Mouse (Mus musculus) forebrain, embryonic 13.5 days (tissue): ENCODE results near the gene Spn. TPM values are rescaled to one million over a fixed set of nuclear protein-coding genes. Genes with fewer than 3 reads are reported as not detected.

Experiments used
- ATAC-seq: fragments of 200-750 bp; cut with Nextera tagmentation; 2 replicates; pipeline ENCODE4 v1.8.0; 2017
- H3K27ac ChIP-seq: fragments of 300-500 bp; sonication (generic); 2 replicates; pipeline ENCODE4 v1.5.1; 2015; ENCODE audit warnings: inconsistent platforms, mild to moderate bottlenecking, moderate library complexity
- H3K27me3 ChIP-seq: fragments of 300-500 bp; sonication (generic); 2 replicates; pipeline ENCODE4 v1.6.1; 2015; ENCODE audit warnings: mild to moderate bottlenecking, inconsistent platforms
- H3K36me3 ChIP-seq: fragments of 300-500 bp; sonication (generic); 2 replicates; pipeline ENCODE4 v1.6.1; 2015; ENCODE audit warnings: mild to moderate bottlenecking, inconsistent platforms; ENCODE audit not compliant: poor library complexity, severe bottlenecking
- H3K4me1 ChIP-seq: fragments of 300-500 bp; sonication (generic); 2 replicates; pipeline ENCODE4 v1.6.1; 2015; ENCODE audit warnings: inconsistent platforms
- H3K4me2 ChIP-seq: fragments of 300-500 bp; sonication (generic); 2 replicates; pipeline ENCODE4 v1.6.1; 2015; ENCODE audit warnings: inconsistent platforms, mild to moderate bottlenecking, moderate library complexity
- H3K4me3 ChIP-seq: fragments of 300-500 bp; sonication (generic); 2 replicates; pipeline ENCODE4 v1.5.1; 2015; ENCODE audit warnings: mild to moderate bottlenecking, inconsistent platforms
- H3K9ac ChIP-seq: fragments of 300-500 bp; sonication (generic); 2 replicates; pipeline ENCODE4 v1.6.1; 2015; ENCODE audit warnings: mild to moderate bottlenecking, inconsistent platforms
- H3K9me3 ChIP-seq: fragments of 300-500 bp; sonication (generic); replicated peaks from 2 replicates; pipeline ENCODE4 v1.6.1; 2016; ENCODE audit warnings: inconsistent platforms
- WGBS: fragments of 180-500 bp; shearing (Covaris S2); methylation state at CpG from one replicate; pipeline ENCODE4 v1.1.7; 2015; 5-methylcytosine and 5-hydroxymethylcytosine counted together
- polyA plus RNA-seq: library from polyadenylated mRNA; unstranded; fragments of >200 nt; fragmentation: Nextera tagmentation; extraction: Ambion mirVana; gene quantifications from 2 replicates; pipeline ENCODE4 v1.2.1, GENCODE M21; 2015

Gene Spn
- polyA plus RNA-seq, 1 experiment from 2014 or later, result 0.08 TPM

- H3K4me2 ChIP-seq, result no peak overlapping the region
- peaks cover under 1% of the 10 kb centered on the region; the same call in 1 of the 2 replicates for H3K4me1 ChIP-seq
- no peak overlapping the region for H3K4me3 ChIP-seq
- H3K27ac ChIP-seq, result no peak overlapping the region
- WGBS, result 90% methylated on average over 4 of the region's 4 CpGs
- no peaks in the 10 kb centered on the region for H3K9me3 ChIP-seq
- no peaks in the 10 kb centered on the region for H3K36me3 ChIP-seq
- ATAC-seq, result no peak
- no peaks in the 10 kb centered on the region for H3K27me3 ChIP-seq
- H3K9ac ChIP-seq, result no peak overlapping the region
Measured at GRCm38 (mm10) chr7:127083689-127084088, 53.9 kb downstream of the Spn start.

DNA sequence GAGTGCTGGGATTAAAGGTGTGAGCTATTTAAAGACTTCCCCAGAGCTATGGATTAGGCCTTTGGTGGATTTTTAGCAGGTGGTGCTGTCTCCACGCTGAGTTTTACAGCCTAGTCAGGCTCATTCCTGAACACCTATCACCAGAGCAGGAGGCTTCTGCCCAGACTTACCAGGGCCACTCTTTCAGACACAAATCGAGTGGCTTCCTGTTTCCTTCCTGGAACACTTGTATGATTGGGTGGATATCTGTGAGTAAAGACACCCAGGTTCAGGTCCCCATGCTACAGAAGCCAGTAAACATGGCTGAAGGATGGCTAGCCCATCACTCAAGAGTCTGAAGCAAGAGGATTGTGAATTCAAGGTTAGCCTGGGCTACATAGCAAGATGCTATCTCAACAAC is 54.6 kb downstream of the Spn start:
- Histone ChIP-seq H3K9me3 (no peaks in the 10 kb centered on the region), H3K4me3 (no peak overlapping the region), H3K27ac (no peak overlapping the region), H3K9ac (no peak overlapping the region), H3K4me2 (no peak overlapping the region), H3K4me1 (no peaks in the 10 kb centered on the region), H3K27me3 (no peaks in the 10 kb centered on the region), H3K36me3 (no peaks in the 10 kb centered on the region)
- no peak for ATAC-seq
- 61% methylated on average over 2 of the region's 2 CpGs for WGBS

DNA sequence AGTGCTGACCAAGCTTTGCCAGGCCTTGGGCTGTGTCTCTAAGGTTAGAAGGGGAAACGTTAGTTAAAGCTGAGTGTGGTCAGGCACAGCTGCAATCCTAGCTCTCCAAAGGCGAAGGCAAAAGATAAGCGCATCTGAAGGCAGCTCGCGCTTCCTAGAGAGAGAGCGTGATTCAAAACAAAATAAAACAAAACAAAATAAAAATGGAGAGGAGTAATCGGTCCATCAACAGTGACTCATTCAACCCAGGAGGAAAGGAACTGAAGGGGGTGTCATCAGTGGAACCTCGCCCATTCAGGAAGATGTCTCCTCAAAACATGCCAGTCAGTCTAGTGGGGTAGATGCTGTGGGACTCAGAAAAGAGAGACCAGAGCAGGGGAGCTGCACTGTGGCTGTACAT is 55.4 kb downstream of the Spn start:
- no peak overlapping the region for H3K4me3 ChIP-seq
- H3K9ac ChIP-seq, result no peak overlapping the region
- no peak overlapping the region for H3K4me2 ChIP-seq
- H3K4me1 ChIP-seq, result no peaks in the 10 kb centered on the region
- 85% methylated on average over 8 of the region's 8 CpGs for WGBS
- no peaks in the 10 kb centered on the region for H3K9me3 ChIP-seq
- H3K27ac ChIP-seq, result no peak overlapping the region
- H3K27me3 ChIP-seq, result no peaks in the 10 kb centered on the region
- H3K36me3 ChIP-seq, result no peaks in the 10 kb centered on the region
- ATAC-seq, result no peak

Other genes starting within 250 kb of the Spn start
- gene Tmem219, start 214.9 kb downstream of the Spn start, polyA plus RNA-seq, result 30.5 and 35.3 TPM in 2 replicates
- 69.4 and 69.8 TPM in 2 replicates for gene Kctd13, start 208.9 kb downstream of the Spn start, polyA plus RNA-seq
- 2.5 and 5.1 TPM in 2 replicates for gene Asphd1, start 188.2 kb downstream of the Spn start, polyA plus RNA-seq
- 16.8 and 18.4 TPM in 2 replicates for gene Sez6l2, start 187.3 kb downstream of the Spn start, polyA plus RNA-seq
- gene Cdipt, start 161.9 kb downstream of the Spn start, polyA plus RNA-seq, result 82.9 and 95.8 TPM in 2 replicates
- gene Cdiptos, start 161.7 kb downstream of the Spn start, polyA plus RNA-seq, result 0.42 and 1.2 TPM in 2 replicates
- gene Mvp, start 123.2 kb downstream of the Spn start, polyA plus RNA-seq, result 2.5 and 3.2 TPM in 2 replicates
- 0.65 and 1.0 TPM in 2 replicates for gene Pagr1b, start 121.3 kb downstream of the Spn start, polyA plus RNA-seq
- gene Pagr1a, start 120.5 kb downstream of the Spn start, polyA plus RNA-seq, result 41.7 and 74.5 TPM in 2 replicates
- gene Gm42742, start 116.7 kb downstream of the Spn start, polyA plus RNA-seq, result 41.1 and 88.0 TPM in 2 replicates
- 6.8 and 8.3 TPM in 2 replicates for gene Prrt2, start 116.6 kb downstream of the Spn start, polyA plus RNA-seq
- 63.9 and 65.8 TPM in 2 replicates for gene Maz, start 110.8 kb downstream of the Spn start, polyA plus RNA-seq
- gene Kif22, start 95.4 kb downstream of the Spn start, polyA plus RNA-seq, result 135 and 143 TPM in 2 replicates
- gene Zg16, start 50.5 kb downstream of the Spn start, polyA plus RNA-seq, result not detected in 2 replicates
- gene AI467606, start 46.5 kb downstream of the Spn start, polyA plus RNA-seq, result 0.91 and 1.0 TPM in 2 replicates
- gene Qprt, start 15.6 kb downstream of the Spn start, polyA plus RNA-seq, result 0.67 and 0.96 TPM in 2 replicates
- 89.0 and 98.7 TPM in 2 replicates for gene Cd2bp2, start 58.2 kb upstream of the Spn start, polyA plus RNA-seq
- gene Tbc1d10b, start 70.6 kb upstream of the Spn start, polyA plus RNA-seq, result 24.9 and 27.3 TPM in 2 replicates
- 9.0 and 9.8 TPM in 2 replicates for gene Mylpf, start 71.1 kb upstream of the Spn start, polyA plus RNA-seq
- gene Zfp553, start 95.2 kb upstream of the Spn start, polyA plus RNA-seq, result 68.9 and 73.1 TPM in 2 replicates
- 31.8 and 33.4 TPM in 2 replicates for gene Sept1, start 95.3 kb upstream of the Spn start, polyA plus RNA-seq
- 53.9 and 54.2 TPM in 2 replicates for gene Zfp771, start 106.5 kb upstream of the Spn start, polyA plus RNA-seq
- gene Dctpp1, start 122.9 kb upstream of the Spn start, polyA plus RNA-seq, result 224 and 229 TPM in 2 replicates
- gene Sephs2, start 136.2 kb upstream of the Spn start, polyA plus RNA-seq, result 51.1 and 53.2 TPM in 2 replicates
- gene Itgal, start 158.4 kb upstream of the Spn start, polyA plus RNA-seq, result 0.19 and 0.26 TPM in 2 replicates
- gene Zfp768, start 207.8 kb upstream of the Spn start, polyA plus RNA-seq, result 11.8 and 12.6 TPM in 2 replicates
- gene Zfp747, start 238.2 kb upstream of the Spn start, polyA plus RNA-seq, result 6.4 and 8.6 TPM in 2 replicates
- gene 9130019O22Rik, start 249.3 kb upstream of the Spn start, polyA plus RNA-seq, result 5.3 and 5.5 TPM in 2 replicates